In genomic region chr9:43541234-43541633, GRCm38 (mm10) we compare ENCODE assay signal across 18 mouse cellular contexts.
DNase-seq lines count a peak whose midpoint lies in the region; ATAC-seq lines count a peak whose summit lies in the region.
"Had no signal": no experiment of that assay in that cellular context is flagged by ENCODE, and none has a peak within 500 bp of the region (broad histone marks: within the 10 kb centered on the region; RNA-seq: fewer than 3 reads in every experiment).

No protein-coding gene starts in this region.

- WGBS in kidney, embryonic 16.5 days = 83% methylated on average over 8 of the region's 8 CpGs
- 67% methylated on average over 8 of the region's 8 CpGs for WGBS in heart, embryonic 13.5 days

- no peak overlapping the region for H3K27ac ChIP-seq in kidney, embryonic 16.5 days (ENCODE audit: low read length)
- no peak overlapping the region for H3K27ac ChIP-seq in heart, embryonic 13.5 days (replicated peaks)
- H3K27ac ChIP-seq: embryonic facial prominence, embryonic 10.5 days; forebrain, embryonic 15.5 days; liver, embryonic 14.5 days; midbrain, embryonic 12.5 days; neural tube, embryonic 15.5 days; stomach, postnatal 0 days had no signal

- H3K9ac ChIP-seq in kidney, embryonic 16.5 days (replicated peaks; ENCODE audit: low read length) = no peak overlapping the region
- 0 out of 2 replicates have a peak overlapping the region, but pooled peaks have one; percentile 6 for H3K9ac ChIP-seq in heart, embryonic 13.5 days
- H3K9ac ChIP-seq: forebrain, embryonic 15.5 days; liver, embryonic 14.5 days; midbrain, embryonic 12.5 days; neural tube, embryonic 15.5 days had no signal

- ATAC-seq in kidney, embryonic 16.5 days (ENCODE audit: low FRiP score, low TSS enrichment) = no peak
- ATAC-seq in heart, embryonic 13.5 days (ENCODE audit: extremely low read depth, insufficient number of reproducible peaks, low FRiP score, low TSS enrichment) = no peak
- ATAC-seq: forebrain, embryonic 15.5 days; hindbrain, embryonic 16.5 days had no signal

- DNase-seq in cerebellum, postnatal 10 days = peak; percentile 83 to 89
- DNase-seq in cerebellum, adult 11-12 months = no peak
- peak; percentile 55 for DNase-seq in kidney, adult 18-20 months
- DNase-seq in kidney, postnatal 25 days = peak; percentile 66 to 75
- no peak for DNase-seq in ovary, adult 18-20 months (ENCODE audit: low spot score)
- DNase-seq: lung, postnatal 4 days; right cerebral cortex, adult 18-20 months; thymus, postnatal 14 days had no signal

- no peak overlapping the region for H3K4me3 ChIP-seq in kidney, embryonic 16.5 days (ENCODE audit: low read length)
- no peak overlapping the region for H3K4me3 ChIP-seq in heart, embryonic 13.5 days
- H3K4me3 ChIP-seq: embryonic facial prominence, embryonic 10.5 days; erythroblast, embryonic 14.5 days; forebrain, embryonic 15.5 days; midbrain, embryonic 12.5 days; neural tube, embryonic 15.5 days had no signal

- H3K27me3 ChIP-seq in kidney, embryonic 16.5 days (ENCODE audit: insufficient read depth, low read length) = no peaks in the 10 kb centered on the region
- peaks cover 3% of the 10 kb centered on the region; the same call in 1 of the 2 replicates for H3K27me3 ChIP-seq in heart, embryonic 13.5 days (replicated peaks)
- H3K27me3 ChIP-seq: forebrain, embryonic 15.5 days; neural tube, embryonic 15.5 days had no signal

- no peaks in the 10 kb centered on the region for H3K9me3 ChIP-seq in kidney, embryonic 16.5 days (ENCODE audit: low read length)
- H3K9me3 ChIP-seq in heart, embryonic 13.5 days = no peaks in the 10 kb centered on the region
- H3K9me3 ChIP-seq: embryonic facial prominence, embryonic 10.5 days; forebrain, embryonic 15.5 days; midbrain, embryonic 12.5 days; neural tube, embryonic 15.5 days had no signal

- no peaks in the 10 kb centered on the region for H3K36me3 ChIP-seq in kidney, embryonic 16.5 days (ENCODE audit: insufficient read depth, low read length)
- H3K36me3 ChIP-seq in heart, embryonic 13.5 days = no peaks in the 10 kb centered on the region
- H3K36me3 ChIP-seq: embryonic facial prominence, embryonic 10.5 days; forebrain, embryonic 15.5 days; midbrain, embryonic 12.5 days; neural tube, embryonic 15.5 days had no signal

- 0 out of 2 replicates have a peak, but pooled peaks cover 8% of the 10 kb centered on the region for H3K4me1 ChIP-seq in kidney, embryonic 16.5 days (ENCODE audit: insufficient read depth, low read length)
- peaks cover 8% of the 10 kb centered on the region; the same call in 1 of the 2 replicates for H3K4me1 ChIP-seq in heart, embryonic 13.5 days

- no peak overlapping the region for H3K4me2 ChIP-seq in kidney, embryonic 16.5 days (replicated peaks; ENCODE audit: low read depth, low read length)
- H3K4me2 ChIP-seq in heart, embryonic 13.5 days = no peak overlapping the region
- H3K4me2 ChIP-seq: forebrain, embryonic 15.5 days; midbrain, embryonic 12.5 days; neural tube, embryonic 15.5 days had no signal

Comparison
In these comparisons a context has a peak if more than half of its experiments do, and no peak if none do; other contexts are left out.
1. DNase-seq: peak in cerebellum, postnatal 10 days (2 of 2), kidney, adult 18-20 months (single experiment) and kidney, postnatal 25 days (2 of 2); none in cerebellum, adult 11-12 months (single experiment) and ovary, adult 18-20 months (single experiment).